Mouse (Mus musculus) kidney, embryonic 14.5 days (tissue): ENCODE results near the gene Catip. TPM values are rescaled to one million over a fixed set of nuclear protein-coding genes. Genes with fewer than 3 reads are reported as not detected.
"Not testable (repeated sequence)": the region's sequence is repeated elsewhere in the genome, so short reads cannot be mapped to it uniquely, and the experiment has no call there.

Experiments
- ATAC-seq: fragments of 200-750 bp; cut with Nextera tagmentation; 2 replicates; pipeline ENCODE4 v1.8.0; 2017; ENCODE audit warnings: moderate number of reproducible peaks, mild to moderate bottlenecking, moderate TSS enrichment, moderate library complexity; ENCODE audit not compliant: low FRiP score, low TSS enrichment
- H3K27ac ChIP-seq: fragments of 300-500 bp; sonication (generic); 2 replicates; pipeline ENCODE4 v1.5.1; 2014; ENCODE audit warnings: low read depth, mild to moderate bottlenecking, low read length, moderate library complexity, mixed read lengths
- H3K27me3 ChIP-seq: fragments of 300-500 bp; sonication (generic); 2 replicates; pipeline ENCODE4 v1.6.1; 2014; ENCODE audit warnings: mild to moderate bottlenecking, low read length; ENCODE audit not compliant: control insufficient read depth, insufficient read depth
- H3K36me3 ChIP-seq: fragments of 300-500 bp; sonication (generic); 2 replicates; pipeline ENCODE4 v1.6.1; 2014; ENCODE audit warnings: low read length, mixed read lengths; ENCODE audit not compliant: control insufficient read depth, insufficient read depth
- H3K4me1 ChIP-seq: fragments of 300-500 bp; sonication (generic); 2 replicates; pipeline ENCODE4 v1.6.1; 2014; ENCODE audit warnings: low read length, mixed read lengths; ENCODE audit not compliant: control insufficient read depth, insufficient read depth
- H3K4me2 ChIP-seq: fragments of 300-500 bp; sonication (generic); replicated peaks from 2 replicates; pipeline ENCODE4 v1.6.1; 2014; ENCODE audit warnings: low read depth, mild to moderate bottlenecking, low read length
- H3K4me3 ChIP-seq: fragments of 300-500 bp; sonication (generic); 2 replicates; pipeline ENCODE4 v1.5.1; 2014; ENCODE audit warnings: mild to moderate bottlenecking, low read length
- H3K9ac ChIP-seq: fragments of 300-500 bp; sonication (generic); 2 replicates; pipeline ENCODE4 v1.6.1; 2014; ENCODE audit warnings: low read depth, mild to moderate bottlenecking, low read length, moderate library complexity
- H3K9me3 ChIP-seq: fragments of 300-500 bp; sonication (generic); 2 replicates; pipeline ENCODE4 v1.6.1; 2016; ENCODE audit warnings: low read length; ENCODE audit not compliant: control insufficient read depth
- WGBS: fragments of 180-500 bp; shearing (Covaris S2); extraction: QIAGEN DNeasy Blood & Tissue Kit; methylation state at CpG from one replicate; pipeline ENCODE4 v1.1.7; 2014; 5-methylcytosine and 5-hydroxymethylcytosine counted together
- polyA plus RNA-seq: library from polyadenylated mRNA; unstranded; fragments of >200 nt; fragmentation: Nextera tagmentation; extraction: Ambion mirVana; gene quantifications from 2 replicates; pipeline ENCODE4 v1.2.1, GENCODE M21; 2014

The Catip gene
- polyA plus RNA-seq, 1 experiment from 2014 or later: 0.79 TPM

GRCm38 (mm10) chr1:74340361-74340764 is 21.5 kb upstream of the Catip start:
- WGBS: 92% methylated on average over 6 of the region's 6 CpGs
- no peak for ATAC-seq

DNA sequence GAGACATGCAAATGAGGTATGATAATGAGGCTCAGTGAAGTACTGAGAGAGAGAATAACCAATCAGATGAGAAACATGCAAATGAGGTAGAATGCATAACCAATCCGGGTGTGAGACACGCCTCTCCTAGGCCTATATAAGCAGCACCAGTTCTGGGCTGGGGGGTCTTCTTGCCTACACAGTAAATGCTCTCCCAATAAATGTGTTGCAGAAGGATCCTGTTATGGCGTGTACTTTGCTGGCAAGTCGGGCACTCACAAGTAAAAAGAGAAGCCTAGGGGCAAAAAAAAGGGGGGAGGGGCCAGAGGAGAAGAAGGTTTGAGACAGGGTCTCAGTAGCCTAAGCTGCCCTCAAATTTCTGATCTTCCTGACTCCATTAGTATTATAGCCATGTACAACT is 20.9 kb upstream of the Catip start:
- H3K27ac ChIP-seq, ATAC-seq, H3K9me3 ChIP-seq, H3K27me3 ChIP-seq, H3K9ac ChIP-seq, H3K4me3 ChIP-seq, H3K36me3 ChIP-seq, H3K4me2 ChIP-seq: not testable (repeated sequence)
- peaks cover 10% of the 10 kb centered on the region for H3K4me1 ChIP-seq
- WGBS: 92% methylated on average over 4 of the region's 4 CpGs

More at GRCm38 (mm10) chr1:74340361-74340764, 21.5 kb upstream of the Catip start:
- Histone ChIP-seq H3K36me3 (no peaks in the 10 kb centered on the region), H3K9ac (no peak overlapping the region), H3K9me3 (no peaks in the 10 kb centered on the region), H3K27ac (no peak overlapping the region), H3K4me1 (peaks cover 10% of the 10 kb centered on the region), H3K4me3 (no peak overlapping the region), H3K4me2 (no peak overlapping the region), H3K27me3 (no peaks in the 10 kb centered on the region)

DNA sequence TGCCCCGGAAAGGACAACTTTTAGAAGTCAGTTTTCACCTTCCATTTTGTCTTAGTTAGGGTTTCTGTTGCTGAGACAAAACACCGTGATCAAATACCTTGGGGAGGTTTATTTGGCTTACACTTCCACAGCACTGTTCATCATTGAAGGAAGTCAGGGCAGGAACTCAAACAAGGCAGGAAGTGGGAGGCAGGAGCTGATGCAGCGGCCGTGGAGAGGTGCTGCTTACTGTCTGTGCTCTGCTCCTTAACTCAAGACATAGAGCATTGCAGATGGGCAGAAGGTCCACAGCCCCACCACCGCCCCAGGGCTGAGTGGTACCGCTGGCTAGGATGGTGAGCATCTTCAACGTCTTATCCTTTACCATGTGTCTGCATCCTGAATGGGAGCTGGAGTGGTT is 20.0 kb upstream of the Catip start:
- H3K4me2 ChIP-seq: no peak overlapping the region
- H3K27ac ChIP-seq: no peak overlapping the region
- 76% methylated on average over 7 of the region's 7 CpGs for WGBS
- no peak for ATAC-seq
- no peaks in the 10 kb centered on the region for H3K9me3 ChIP-seq
- H3K9ac ChIP-seq: no peak overlapping the region
- peaks cover 10% of the 10 kb centered on the region for H3K4me1 ChIP-seq
- no peak overlapping the region for H3K4me3 ChIP-seq
- H3K27me3 ChIP-seq: no peaks in the 10 kb centered on the region
- no peaks in the 10 kb centered on the region for H3K36me3 ChIP-seq

DNA sequence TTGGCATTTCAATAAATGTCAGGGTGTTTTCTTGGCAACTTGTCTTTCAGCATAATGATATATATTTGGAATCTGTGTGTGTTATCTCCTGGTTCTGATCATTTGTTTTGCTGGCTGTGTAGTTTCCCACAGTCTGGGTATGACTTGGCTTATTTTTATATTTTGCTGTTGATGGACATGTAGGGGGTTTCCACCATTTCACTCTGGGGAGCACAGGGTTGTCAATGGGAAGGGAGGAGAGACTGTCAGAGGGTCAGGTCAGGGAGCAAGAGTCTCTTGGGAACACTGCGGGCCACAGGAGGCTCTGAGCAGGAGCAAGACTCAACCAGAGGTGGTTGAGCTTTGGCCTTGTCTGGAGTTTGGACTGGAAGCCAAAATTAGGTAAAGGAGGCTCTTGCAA is 19.6 kb upstream of the Catip start:
- Histone ChIP-seq H3K36me3 (no peaks in the 10 kb centered on the region), H3K4me2 (no peak overlapping the region), H3K4me3 (no peak overlapping the region), H3K27me3 (no peaks in the 10 kb centered on the region), H3K4me1 (peaks cover 10% of the 10 kb centered on the region), H3K9ac (no peak overlapping the region), H3K9me3 (no peaks in the 10 kb centered on the region), H3K27ac (peak overlapping the region; percentile 77; the same call in 1 of the 2 replicates)
- ATAC-seq: no peak
- WGBS: 65% methylated on average over 1 of the region's 1 CpGs

GRCm38 (mm10) chr1:74343161-74343560 is 18.7 kb upstream of the Catip start:
- H3K4me3 ChIP-seq: no peak overlapping the region
- no peaks in the 10 kb centered on the region for H3K27me3 ChIP-seq
- peak; percentile 54; the same call in 1 of the 2 replicates for ATAC-seq
- H3K36me3 ChIP-seq: no peaks in the 10 kb centered on the region
- WGBS: 42% methylated on average over 5 of the region's 5 CpGs
- H3K4me1 ChIP-seq: peaks cover 10% of the 10 kb centered on the region
- H3K4me2 ChIP-seq: no peak overlapping the region
- H3K9ac ChIP-seq: no peak overlapping the region
- H3K9me3 ChIP-seq: no peaks in the 10 kb centered on the region
- peak overlapping the region; percentile 77 for H3K27ac ChIP-seq

GRCm38 (mm10) chr1:74344163-74344916 is 17.6 kb upstream of the Catip start:
- no peak for ATAC-seq
- Histone ChIP-seq H3K36me3 (peaks cover 2% of the 10 kb centered on the region; the same call in 1 of the 2 replicates), H3K4me3 (no peak overlapping the region), H3K9ac (no peak overlapping the region; the same call in 1 of the 2 replicates), H3K27me3 (no peaks in the 10 kb centered on the region), H3K9me3 (no peaks in the 10 kb centered on the region), H3K4me1 (peaks cover 10% of the 10 kb centered on the region), H3K4me2 (no peak overlapping the region), H3K27ac (0 out of 2 replicates have a peak overlapping the region, but pooled peaks have one; percentile 43)
- WGBS: 75% methylated on average over 11 of the region's 11 CpGs

- Histone ChIP-seq H3K4me1 (no peaks in the 10 kb centered on the region), H3K4me3 (no peak overlapping the region), H3K36me3 (peaks cover 7% of the 10 kb centered on the region; the same call in 1 of the 2 replicates), H3K4me2 (no peak overlapping the region), H3K9ac (no peak overlapping the region), H3K27ac (no peak overlapping the region), H3K9me3 (no peaks in the 10 kb centered on the region), H3K27me3 (no peaks in the 10 kb centered on the region)
- ATAC-seq: no peak
- 93% methylated on average over 13 of the region's 13 CpGs for WGBS
Measured at GRCm38 (mm10) chr1:74351185-74351769, 10.6 kb upstream of the Catip start.

- no peak overlapping the region for H3K4me2 ChIP-seq
- peaks cover 7% of the 10 kb centered on the region; the same call in 1 of the 2 replicates for H3K36me3 ChIP-seq
- no peaks in the 10 kb centered on the region for H3K27me3 ChIP-seq
- H3K4me3 ChIP-seq: no peak overlapping the region
- H3K27ac ChIP-seq: no peak overlapping the region
- no peak for ATAC-seq
- H3K9ac ChIP-seq: no peak overlapping the region
- WGBS: 88% methylated on average over 5 of the region's 5 CpGs
- no peaks in the 10 kb centered on the region for H3K4me1 ChIP-seq
- H3K9me3 ChIP-seq: no peaks in the 10 kb centered on the region
Measured at GRCm38 (mm10) chr1:74352532-74353096, 9.3 kb upstream of the Catip start.
